Mouse (Mus musculus) duodenum, adult 2 months (tissue): ENCODE data around the gene Slc39a1. TPM values are rescaled to one million over a fixed set of nuclear protein-coding genes. Genes with fewer than 3 reads are reported as not detected.

Experiments used
- polyA plus RNA-seq: library from polyadenylated mRNA; depleted of rRNA; stranded (reverse); fragments of >200 nt; gene quantifications from 2 replicates; pipeline ENCODE4 v1.2.3, GENCODE M21; 2012; ENCODE audit warnings: low replicate concordance; rRNA removed

Gene Slc39a1
- 46.9 and 72.6 TPM in 2 replicates for polyA plus RNA-seq

GRCm38 (mm10) chr3:90247960-90248745, at the start of gene Slc39a1:
Slc39a1 (plus strand) TSS chr3:90248172.

GRCm38 (mm10) chr3:90213377-90213866, 34.5 kb upstream of the Slc39a1 start, which contains the start of the genes Rps27 and Rab13:
Rps27 (minus strand) TSS chr3:90213651.
Rab13 (plus strand) TSS chr3:90213695.

GRCm38 (mm10) chr3:90231507-90232333, 16.3 kb upstream of the Slc39a1 start, which contains the start of gene Jtb:
Jtb (plus strand) TSS chr3:90231597.

GRCm38 (mm10) chr3:90242984-90243775, 4.8 kb upstream of the Slc39a1 start, which contains the start of gene Creb3l4:
Creb3l4 (minus strand) TSS chr3:90243512.

GRCm38 (mm10) chr3:90253653-90254418, 5.9 kb downstream of the Slc39a1 start, which contains the start of gene Crtc2:
Crtc2 (plus strand) TSS chr3:90254163.

GRCm38 (mm10) chr3:90265034-90265931, 17.3 kb downstream of the Slc39a1 start, which contains the start of gene Dennd4b:
Dennd4b (plus strand) TSS chr3:90265185.

GRCm38 (mm10) chr3:90292345-90293275, 44.6 kb downstream of the Slc39a1 start, which contains the start of gene Gatad2b:
Gatad2b (plus strand) TSS chr3:90293178.

Other genes with a start within 250 kb of the Slc39a1 start
- gene Hax1, start 249.4 kb upstream of the Slc39a1 start, polyA plus RNA-seq: 17.1 and 29.1 TPM in 2 replicates
- gene 4933434E20Rik, start 196.5 kb upstream of the Slc39a1 start, polyA plus RNA-seq: 6.5 and 8.9 TPM in 2 replicates
- gene Ubap2l, start 195.5 kb upstream of the Slc39a1 start, polyA plus RNA-seq: 40.2 and 46.7 TPM in 2 replicates
- gene Tpm3, start 175.5 kb upstream of the Slc39a1 start, polyA plus RNA-seq: 66.1 and 71.1 TPM in 2 replicates
- 0.04 and 0.07 TPM in 2 replicates for gene Nup210l, start 144.0 kb upstream of the Slc39a1 start, polyA plus RNA-seq
- gene Rps27, start 34.5 kb upstream of the Slc39a1 start, polyA plus RNA-seq: 256 and 423 TPM in 2 replicates
- 1.9 and 4.0 TPM in 2 replicates for gene Rab13, start 34.5 kb upstream of the Slc39a1 start, polyA plus RNA-seq
- gene Jtb, start 16.6 kb upstream of the Slc39a1 start, polyA plus RNA-seq: 115 and 123 TPM in 2 replicates
- 5.7 and 27.1 TPM in 2 replicates for gene Creb3l4, start 4.7 kb upstream of the Slc39a1 start, polyA plus RNA-seq
- 36.0 and 45.7 TPM in 2 replicates for gene Crtc2, start 6.0 kb downstream of the Slc39a1 start, polyA plus RNA-seq
- 7.0 and 7.6 TPM in 2 replicates for gene Dennd4b, start 17.0 kb downstream of the Slc39a1 start, polyA plus RNA-seq
- gene Gatad2b, start 45.0 kb downstream of the Slc39a1 start, polyA plus RNA-seq: 5.0 and 7.0 TPM in 2 replicates
- 6.6 and 6.7 TPM in 2 replicates for gene Slc27a3, start 141.8 kb downstream of the Slc39a1 start, polyA plus RNA-seq
- 12.2 and 14.4 TPM in 2 replicates for gene Ints3, start 185.4 kb downstream of the Slc39a1 start, polyA plus RNA-seq
- 4.3 and 4.9 TPM in 2 replicates for gene Npr1, start 217.7 kb downstream of the Slc39a1 start, polyA plus RNA-seq
- 4.3 and 4.6 TPM in 2 replicates for gene Ilf2, start 228.0 kb downstream of the Slc39a1 start, polyA plus RNA-seq
- 5.9 and 7.9 TPM in 2 replicates for gene Snapin, start 242.9 kb downstream of the Slc39a1 start, polyA plus RNA-seq